Mouse (Mus musculus) kidney, adult 2 months (tissue): ENCODE results near the gene Xpa. TPM values are rescaled to one million over a fixed set of nuclear protein-coding genes. Genes with fewer than 3 reads are reported as not detected.

Experiments
- DNase-seq: peaks from one replicate; pipeline ENCODE4 v3.0.0; 2021
- H3K27ac ChIP-seq: fragments of 200-500 bp; 2 replicates; pipeline ENCODE4 v1.5.1; 2012; ENCODE audit warnings: low read depth, low read length, control low read depth, inconsistent platforms; ENCODE audit not compliant: insufficient read depth
- H3K27me3 ChIP-seq: fragments of 200-500 bp; replicated peaks from 2 replicates; pipeline ENCODE4 v1.6.1; 2012; ENCODE audit warnings: mild to moderate bottlenecking, moderate library complexity, low read length, inconsistent platforms; ENCODE audit not compliant: control insufficient read depth, insufficient read depth
- H3K36me3 ChIP-seq: fragments of 200-500 bp; 2 replicates; pipeline ENCODE4 v1.6.1; 2012; ENCODE audit warnings: mild to moderate bottlenecking, moderate library complexity, low read length, inconsistent platforms; ENCODE audit not compliant: control insufficient read depth, insufficient read depth
- H3K4me1 ChIP-seq: fragments of 200-500 bp; 2 replicates; pipeline ENCODE4 v1.6.1; 2011; ENCODE audit warnings: low read length; ENCODE audit not compliant: control insufficient read depth, insufficient read depth
- H3K4me3 ChIP-seq: fragments of 200-500 bp; 2 replicates; pipeline ENCODE4 v1.5.1; 2011; ENCODE audit warnings: mild to moderate bottlenecking, low read depth, low read length, control low read depth; ENCODE audit not compliant: insufficient read depth
- CTCF ChIP-seq: fragments of 200-500 bp; conservative IDR thresholded peaks from 2 replicates; pipeline ENCODE4 v1.5.1; 2011; ENCODE audit warnings: low read depth, mild to moderate bottlenecking, control low read depth, low read length, moderate library complexity, mixed read lengths; ENCODE audit not compliant: insufficient read depth, insufficient read length
- POLR2A ChIP-seq: fragments of 200-500 bp; IDR thresholded peaks from one replicate; pipeline ENCODE4 v1.6.1; 2011; ENCODE audit warnings: low read depth, low read length, control low read depth
- WGBS: fragments of 180-500 bp; shearing (Covaris S2); methylation state at CpG from one replicate; pipeline ENCODE4 v1.1.7; 2018; 5-methylcytosine and 5-hydroxymethylcytosine counted together
- polyA plus RNA-seq: library from polyadenylated mRNA; depleted of rRNA; stranded (reverse); fragments of >200 nt; gene quantifications from 2 replicates; pipeline ENCODE4 v1.2.3, GENCODE M21; 2012

Gene Xpa
- polyA plus RNA-seq, 1 experiment: 16.0 TPM

GRCm38 (mm10) chr4:46130221-46130620 lies 65.9 kb downstream of the Xpa start:
- Histone ChIP-seq H3K4me3 (no peak overlapping the region), H3K27me3 (no peaks in the 10 kb centered on the region), H3K4me1 (peaks cover 8% of the 10 kb centered on the region), H3K27ac (no peak overlapping the region), H3K36me3 (peaks cover 3% of the 10 kb centered on the region)
- WGBS: 74% methylated on average over 3 of the region's 3 CpGs
- TF ChIP-seq POLR2A (no peak), CTCF (peak; percentile 78)
- DNase-seq: peak; percentile 70

- Histone ChIP-seq H3K27ac (0 out of 2 replicates have a peak overlapping the region, but pooled peaks have one; percentile 11), H3K27me3 (no peaks in the 10 kb centered on the region), H3K36me3 (peaks cover 2% of the 10 kb centered on the region; the same call in 1 of the 2 replicates), H3K4me1 (peaks cover 8% of the 10 kb centered on the region), H3K4me3 (no peak overlapping the region)
- DNase-seq: peak; percentile 91
- TF ChIP-seq CTCF: no peak
- no peak for TF ChIP-seq POLR2A
- 38% methylated on average over 8 of the region's 8 CpGs for WGBS
Measured at GRCm38 (mm10) chr4:46129311-46130004, 66.7 kb downstream of the Xpa start.

- H3K4me3 ChIP-seq: no peak overlapping the region
- H3K27me3 ChIP-seq: no peaks in the 10 kb centered on the region
- 35% methylated on average over 2 of the region's 2 CpGs for WGBS
- no peak overlapping the region for H3K27ac ChIP-seq
- TF ChIP-seq CTCF: peak; percentile 93
- TF ChIP-seq POLR2A: no peak
- peaks cover 2% of the 10 kb centered on the region for H3K36me3 ChIP-seq
- H3K4me1 ChIP-seq: peaks cover 8% of the 10 kb centered on the region
- peak; percentile 77 for DNase-seq
Measured at GRCm38 (mm10) chr4:46126541-46126940, 69.6 kb downstream of the Xpa start.

GRCm38 (mm10) chr4:46123358-46123757 lies 72.8 kb downstream of the Xpa start:
- DNase-seq: peak; percentile 26
- TF ChIP-seq CTCF (no peak), POLR2A (no peak)
- H3K27ac ChIP-seq: no peak overlapping the region
- WGBS: 48% methylated on average over 6 of the region's 6 CpGs
- H3K36me3 ChIP-seq: peaks cover 1% of the 10 kb centered on the region; the same call in 1 of the 2 replicates
- H3K4me3 ChIP-seq: no peak overlapping the region
- no peaks in the 10 kb centered on the region for H3K27me3 ChIP-seq
- peaks cover 2% of the 10 kb centered on the region; the same call in 1 of the 2 replicates for H3K4me1 ChIP-seq

GRCm38 (mm10) chr4:46120767-46121166 lies 75.3 kb downstream of the Xpa start:
- Histone ChIP-seq H3K4me3 (no peak overlapping the region), H3K36me3 (peaks cover 1% of the 10 kb centered on the region; the same call in 1 of the 2 replicates), H3K4me1 (no peaks in the 10 kb centered on the region), H3K27ac (no peak overlapping the region), H3K27me3 (no peaks in the 10 kb centered on the region)
- DNase-seq: no peak
- TF ChIP-seq POLR2A: no peak
- TF ChIP-seq CTCF: no peak
- WGBS: 66% methylated on average over 3 of the region's 3 CpGs

- Histone ChIP-seq H3K4me1 (no peaks in the 10 kb centered on the region), H3K4me3 (no peak overlapping the region), H3K27me3 (no peaks in the 10 kb centered on the region), H3K36me3 (peaks cover 4% of the 10 kb centered on the region; the same call in 1 of the 2 replicates), H3K27ac (no peak overlapping the region)
- DNase-seq: no peak
- no peak for TF ChIP-seq POLR2A
- TF ChIP-seq CTCF: no peak
- 84% methylated on average over 14 of the region's 14 CpGs for whole genome bisulfite sequencing
Measured at GRCm38 (mm10) chr4:46119514-46120094, 76.5 kb downstream of the Xpa start.

GRCm38 (mm10) chr4:46117536-46117935 lies 78.6 kb downstream of the Xpa start:
- TF ChIP-seq CTCF: no peak
- no peak for TF ChIP-seq POLR2A
- 93% methylated on average over 4 of the region's 4 CpGs for WGBS
- DNase-seq: no peak
- Histone ChIP-seq H3K4me3 (no peak overlapping the region), H3K27ac (no peak overlapping the region), H3K4me1 (no peaks in the 10 kb centered on the region), H3K36me3 (peaks cover 4% of the 10 kb centered on the region; the same call in 1 of the 2 replicates), H3K27me3 (no peaks in the 10 kb centered on the region)
